Mouse (Mus musculus) heart, embryonic 16.5 days (tissue): ENCODE measurements at regions not wholly inside any gene's neighbourhood (a gene's known extent, or its start where the extent isn't known, plus 50 kb on each side); places are given as distances from the start of the nearest gene placed in this dataset.
"Not testable (repeated sequence)": the region's sequence is repeated elsewhere in the genome, so short reads cannot be mapped to it uniquely, and the experiment has no call there.

Experiments used
- ATAC-seq: fragments of 200-750 bp; cut with Nextera tagmentation; replicated peaks from 2 replicates; pipeline ENCODE4 v1.8.0; 2017; ENCODE audit warnings: moderate number of reproducible peaks; ENCODE audit not compliant: insufficient read depth, low FRiP score; ENCODE audit errors: extremely low read depth
- H3K27ac ChIP-seq: fragments of 300-500 bp; sonication (generic); 2 replicates; pipeline ENCODE4 v1.5.1; 2014; ENCODE audit warnings: mild to moderate bottlenecking, low read length, control low read depth, moderate library complexity
- H3K27me3 ChIP-seq: fragments of 300-500 bp; sonication (generic); 2 replicates; pipeline ENCODE4 v1.6.1; 2014; ENCODE audit warnings: low read length, mixed read lengths; ENCODE audit not compliant: control insufficient read depth, insufficient read depth
- H3K36me3 ChIP-seq: fragments of 300-500 bp; sonication (generic); 2 replicates; pipeline ENCODE4 v1.6.1; 2014; ENCODE audit not compliant: control insufficient read depth, insufficient read depth
- H3K4me1 ChIP-seq: fragments of 300-500 bp; sonication (generic); 2 replicates; pipeline ENCODE4 v1.6.1; 2014; ENCODE audit warnings: low read length, mixed read lengths; ENCODE audit not compliant: control insufficient read depth, insufficient read depth
- H3K4me2 ChIP-seq: fragments of 300-500 bp; sonication (generic); 2 replicates; pipeline ENCODE4 v1.6.1; 2014; ENCODE audit warnings: low read depth, mild to moderate bottlenecking, control low read depth, low read length
- H3K4me3 ChIP-seq: fragments of 300-500 bp; sonication (generic); 2 replicates; pipeline ENCODE4 v1.5.1; 2014; ENCODE audit warnings: mild to moderate bottlenecking, control low read depth, low read length
- H3K9ac ChIP-seq: fragments of 300-500 bp; sonication (generic); 2 replicates; pipeline ENCODE4 v1.6.1; 2014; ENCODE audit warnings: low read length, control low read depth
- H3K9me3 ChIP-seq: fragments of 300-500 bp; sonication (generic); replicated peaks from 2 replicates; pipeline ENCODE4 v1.6.1; 2016; ENCODE audit warnings: low read length; ENCODE audit not compliant: control insufficient read depth
- WGBS: fragments of 180-500 bp; shearing (Covaris S2); extraction: QIAGEN DNeasy Blood & Tissue Kit; methylation state at CpG from one replicate; pipeline ENCODE4 v1.1.7; 2014; 5-methylcytosine and 5-hydroxymethylcytosine counted together

GRCm38 (mm10) chr11:121894801-121895200 is 64.8 kb downstream of the Ptchd3 start:
- no peaks in the 10 kb centered on the region for H3K27me3 ChIP-seq
- no peaks in the 10 kb centered on the region for H3K4me1 ChIP-seq
- no peak overlapping the region for H3K4me3 ChIP-seq
- H3K4me2 ChIP-seq, result no peak overlapping the region
- no peak for ATAC-seq
- H3K9me3 ChIP-seq, result no peaks in the 10 kb centered on the region
- no peak overlapping the region for H3K27ac ChIP-seq
- 85% methylated on average over 4 of the region's 4 CpGs for WGBS
- no peak overlapping the region for H3K9ac ChIP-seq
- H3K36me3 ChIP-seq, result no peaks in the 10 kb centered on the region

- H3K4me1 ChIP-seq, H3K9me3 ChIP-seq, ATAC-seq, H3K27ac ChIP-seq, H3K36me3 ChIP-seq, H3K4me2 ChIP-seq, H3K27me3 ChIP-seq, H3K9ac ChIP-seq, H3K4me3 ChIP-seq: not testable (repeated sequence)
- 74% methylated on average over 6 of the region's 6 CpGs for WGBS
These were observed 74.3 kb downstream of the Ptchd3 start for GRCm38 (mm10) chr11:121904393-121904792.

- not testable (repeated sequence) for H3K36me3 ChIP-seq, H3K27me3 ChIP-seq, H3K9me3 ChIP-seq, H3K4me2 ChIP-seq, H3K9ac ChIP-seq, ATAC-seq, H3K4me1 ChIP-seq, H3K4me3 ChIP-seq, H3K27ac ChIP-seq
- WGBS, result 88% methylated on average over 10 of the region's 10 CpGs
These were observed 94.6 kb downstream of the Ptchd3 start for GRCm38 (mm10) chr11:121924631-121925030.

- not testable (repeated sequence) for H3K36me3 ChIP-seq, H3K9me3 ChIP-seq, H3K27me3 ChIP-seq, H3K27ac ChIP-seq, H3K4me1 ChIP-seq, H3K9ac ChIP-seq, H3K4me3 ChIP-seq, ATAC-seq
- peak overlapping the region; percentile 28; the same call in 1 of the 2 replicates for H3K4me2 ChIP-seq
- 41% methylated on average over 15 of the region's 16 CpGs for WGBS
These were observed 95.0 kb downstream of the Ptchd3 start for GRCm38 (mm10) chr11:121925043-121925442.

GRCm38 (mm10) chr11:121951726-121952125 is 121.7 kb downstream of the Ptchd3 start:
- not testable (repeated sequence) for ATAC-seq

GRCm38 (mm10) chr11:121956367-121957235 is 126.6 kb downstream of the Ptchd3 start:
- H3K27ac ChIP-seq, H3K9ac ChIP-seq, H3K27me3 ChIP-seq, ATAC-seq, H3K9me3 ChIP-seq, H3K4me1 ChIP-seq, H3K36me3 ChIP-seq: not testable (repeated sequence)
- WGBS, result 28% methylated on average over 19 of the region's 20 CpGs
- Histone ChIP-seq H3K4me3 (peak overlapping the region; percentile 34), H3K4me2 (peak overlapping the region; percentile 52; the same call in 1 of the 2 replicates)

More at GRCm38 (mm10) chr11:121951726-121952125, 121.7 kb downstream of the Ptchd3 start:
- H3K27ac ChIP-seq, H3K4me3 ChIP-seq, H3K27me3 ChIP-seq, H3K36me3 ChIP-seq, H3K4me2 ChIP-seq, H3K4me1 ChIP-seq, H3K9me3 ChIP-seq, H3K9ac ChIP-seq: not testable (repeated sequence)
- WGBS, result 41% methylated on average over 6 of the region's 6 CpGs

- 69% methylated on average over 5 of the region's 5 CpGs for WGBS
- H3K4me3 ChIP-seq, H3K9me3 ChIP-seq, H3K9ac ChIP-seq, H3K27me3 ChIP-seq, H3K36me3 ChIP-seq, H3K4me2 ChIP-seq, ATAC-seq, H3K4me1 ChIP-seq, H3K27ac ChIP-seq: not testable (repeated sequence)
These were observed 128.7 kb downstream of the Ptchd3 start for GRCm38 (mm10) chr11:121958735-121959134.

GRCm38 (mm10) chr11:121964111-121964510 is 134.1 kb downstream of the Ptchd3 start:
- not testable (repeated sequence) for H3K9me3 ChIP-seq, H3K27me3 ChIP-seq, H3K4me3 ChIP-seq, H3K27ac ChIP-seq, H3K4me2 ChIP-seq, H3K36me3 ChIP-seq, H3K9ac ChIP-seq, ATAC-seq, H3K4me1 ChIP-seq

- not testable (repeated sequence) for H3K36me3 ChIP-seq, ATAC-seq, H3K27me3 ChIP-seq, H3K4me2 ChIP-seq, H3K27ac ChIP-seq, H3K9me3 ChIP-seq, H3K9ac ChIP-seq, H3K4me3 ChIP-seq, H3K4me1 ChIP-seq
- WGBS, result 0% methylated on average over 1 of the region's 1 CpGs
These were observed 135.9 kb downstream of the Ptchd3 start for GRCm38 (mm10) chr11:121965911-121966310.
